Mouse (Mus musculus): Measurements from ENCODE around the gene Tmem17. TPM values are rescaled to one million over a fixed set of nuclear protein-coding genes. Genes with fewer than 3 reads are reported as not detected.

The Tmem17 gene
- polyA plus RNA-seq, 1 experiment: 3.1 TPM

DNA sequence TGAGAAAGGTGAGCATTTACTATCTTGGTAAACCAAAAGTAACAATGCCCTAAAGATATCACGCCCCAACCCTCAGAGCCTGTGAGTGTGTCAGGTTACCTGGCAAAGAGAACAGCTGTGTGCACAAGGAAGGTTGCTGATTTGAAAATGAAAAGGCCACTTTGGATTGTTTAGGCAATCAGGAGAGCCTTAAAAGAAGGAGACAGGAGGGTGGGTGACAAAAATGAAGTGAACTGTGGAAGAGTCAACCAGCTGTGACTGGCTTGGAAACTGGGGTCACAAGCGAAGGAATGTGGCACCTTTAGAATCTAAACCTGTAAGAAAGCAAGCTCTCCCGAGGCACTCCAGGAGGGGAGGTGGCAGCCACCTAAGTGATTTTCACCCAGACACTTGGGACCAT is 51.8 kb downstream of the Tmem17 start:
- no peak overlapping the region for H3K4me3 ChIP-seq
- TF ChIP-seq POLR2AphosphoS2 (IDR thresholded peaks at IDR 0.05; ENCODE audit: insufficient read length, low read depth) (no peak), TCF3 (IDR thresholded peaks at IDR 0.05; ENCODE audit: insufficient read length, low read depth) (no peak), MYOD1 (IDR thresholded peaks at IDR 0.05; ENCODE audit: control insufficient read depth in 1 of 3, insufficient read length in 2 of 3, low read depth in 2 of 3) (no peak), TCF12 (IDR thresholded peaks at IDR 0.05; ENCODE audit: insufficient read depth, poor library complexity, severe bottlenecking) (no peak), USF1 (IDR thresholded peaks at IDR 0.05; ENCODE audit: low read depth) (no peak), POLR2A (IDR thresholded peaks at IDR 0.05; ENCODE audit: insufficient read length, low read depth) (no peak), MAX (IDR thresholded peaks at IDR 0.05; ENCODE audit: low read depth) (no peak), REST (IDR thresholded peaks at IDR 0.05; ENCODE audit: insufficient read depth, insufficient read length) (no peak), E2F4 (IDR thresholded peaks at IDR 0.05; ENCODE audit: insufficient read depth) (no peak), SRF (IDR thresholded peaks at IDR 0.05; ENCODE audit: control insufficient read depth, insufficient read length, low read depth) (no peak), CEBPB (IDR thresholded peaks at IDR 0.05; ENCODE audit: insufficient read depth, poor library complexity, severe bottlenecking) (no peak), MYOG (IDR thresholded peaks at IDR 0.05; ENCODE audit: control insufficient read depth in 1 of 3, insufficient read depth in 1 of 3, insufficient read length in 2 of 3, low read depth in 2 of 3) (no peak)

DNA sequence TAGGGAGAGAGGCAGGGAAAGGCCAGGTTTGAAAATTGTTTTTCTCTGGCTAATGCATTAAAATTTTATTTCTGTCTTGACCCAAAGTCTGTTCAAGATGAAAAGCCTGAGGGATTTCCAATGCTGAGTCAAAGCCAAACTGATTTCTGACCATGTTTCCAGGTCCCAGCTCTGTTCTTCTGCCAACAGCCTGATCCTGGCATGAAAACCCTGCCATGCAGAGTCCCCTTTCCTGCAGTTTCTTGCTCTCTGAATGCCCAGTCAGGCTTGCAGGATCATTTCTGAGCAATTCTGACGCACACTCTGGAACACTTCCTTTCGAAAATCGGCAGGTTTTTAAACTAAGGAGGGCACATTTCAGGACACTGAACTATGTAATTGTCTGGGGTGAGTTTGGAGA is 52.8 kb downstream of the Tmem17 start:
- Histone ChIP-seq H3K27me3 (ENCODE audit: control insufficient read depth, insufficient read depth, insufficient read length) (no peaks in the 10 kb centered on the region), H3K4me2 (ENCODE audit: low read depth) (no peak overlapping the region), H3K4me3 (no peak overlapping the region), H3K36me3 (ENCODE audit: control insufficient read depth, insufficient read depth) (no peaks in the 10 kb centered on the region), H3K79me2 (ENCODE audit: control insufficient read depth, insufficient read depth) (no peaks in the 10 kb centered on the region), H3ac (ENCODE audit: control insufficient read depth, insufficient read length) (no peak overlapping the region)
- TF ChIP-seq POLR2A (IDR thresholded peaks at IDR 0.05; ENCODE audit: insufficient read length, low read depth) (no peak), USF1 (IDR thresholded peaks at IDR 0.05; ENCODE audit: low read depth) (no peak), E2F4 (IDR thresholded peaks at IDR 0.05; ENCODE audit: insufficient read depth) (no peak), MYOD1 (IDR thresholded peaks at IDR 0.05; ENCODE audit: control insufficient read depth in 1 of 3, insufficient read length in 2 of 3, low read depth in 2 of 3) (no peak), MAX (IDR thresholded peaks at IDR 0.05; ENCODE audit: low read depth) (no peak), TCF3 (IDR thresholded peaks at IDR 0.05; ENCODE audit: insufficient read length, low read depth) (no peak), CEBPB (IDR thresholded peaks at IDR 0.05; ENCODE audit: insufficient read depth, poor library complexity, severe bottlenecking) (no peak), POLR2AphosphoS2 (IDR thresholded peaks at IDR 0.05; ENCODE audit: insufficient read length, low read depth) (no peak), MYOG (IDR thresholded peaks at IDR 0.05; ENCODE audit: control insufficient read depth in 1 of 3, insufficient read depth in 1 of 3, insufficient read length in 2 of 3, low read depth in 2 of 3) (no peak), TCF12 (IDR thresholded peaks at IDR 0.05; ENCODE audit: insufficient read depth, poor library complexity, severe bottlenecking) (no peak), SRF (IDR thresholded peaks at IDR 0.05; ENCODE audit: control insufficient read depth, insufficient read length, low read depth) (no peak), REST (IDR thresholded peaks at IDR 0.05; ENCODE audit: insufficient read depth, insufficient read length) (no peak)

More for the DNA sequence above, 51.8 kb downstream of the Tmem17 start:
- Histone ChIP-seq H3K27me3 (ENCODE audit: control insufficient read depth, insufficient read depth, insufficient read length) (peaks cover 5% of the 10 kb centered on the region), H3K36me3 (ENCODE audit: control insufficient read depth, insufficient read depth) (no peaks in the 10 kb centered on the region), H3ac (ENCODE audit: control insufficient read depth, insufficient read length) (no peak overlapping the region), H3K79me2 (ENCODE audit: control insufficient read depth, insufficient read depth) (no peaks in the 10 kb centered on the region), H3K4me2 (ENCODE audit: low read depth) (no peak overlapping the region)

Other genes starting within 250 kb of the Tmem17 start
- 4.0 TPM for gene Ehbp1, start 169.8 kb upstream of the Tmem17 start, polyA plus RNA-seq (2012; fragmentation: generic; extraction: Trizol)